Mouse (Mus musculus): ENCODE results near the gene Efhd1.

Efhd1 gene

DNA sequence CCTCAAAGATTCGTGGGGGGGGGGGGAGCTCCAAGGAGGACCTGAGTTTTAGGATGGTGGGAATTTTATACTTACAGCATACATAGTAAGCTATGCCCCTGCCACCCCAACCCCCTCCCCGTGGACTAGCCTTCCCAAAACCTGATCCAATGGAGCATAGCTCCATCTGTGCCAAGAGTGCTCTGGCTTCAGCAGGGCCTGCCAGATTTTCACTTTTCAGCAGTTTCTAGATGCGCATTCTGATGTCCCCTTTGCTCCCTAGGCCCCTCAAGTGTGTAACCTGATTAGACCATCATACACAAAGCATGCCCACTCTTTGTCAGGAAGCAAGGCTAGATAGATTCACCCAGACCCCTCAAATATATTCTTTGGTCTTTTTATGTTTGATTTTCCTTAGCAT is 6.0 kb downstream of the Efhd1 start:
- no peak for DNase-seq (ENCODE audit: low read depth)

DNA sequence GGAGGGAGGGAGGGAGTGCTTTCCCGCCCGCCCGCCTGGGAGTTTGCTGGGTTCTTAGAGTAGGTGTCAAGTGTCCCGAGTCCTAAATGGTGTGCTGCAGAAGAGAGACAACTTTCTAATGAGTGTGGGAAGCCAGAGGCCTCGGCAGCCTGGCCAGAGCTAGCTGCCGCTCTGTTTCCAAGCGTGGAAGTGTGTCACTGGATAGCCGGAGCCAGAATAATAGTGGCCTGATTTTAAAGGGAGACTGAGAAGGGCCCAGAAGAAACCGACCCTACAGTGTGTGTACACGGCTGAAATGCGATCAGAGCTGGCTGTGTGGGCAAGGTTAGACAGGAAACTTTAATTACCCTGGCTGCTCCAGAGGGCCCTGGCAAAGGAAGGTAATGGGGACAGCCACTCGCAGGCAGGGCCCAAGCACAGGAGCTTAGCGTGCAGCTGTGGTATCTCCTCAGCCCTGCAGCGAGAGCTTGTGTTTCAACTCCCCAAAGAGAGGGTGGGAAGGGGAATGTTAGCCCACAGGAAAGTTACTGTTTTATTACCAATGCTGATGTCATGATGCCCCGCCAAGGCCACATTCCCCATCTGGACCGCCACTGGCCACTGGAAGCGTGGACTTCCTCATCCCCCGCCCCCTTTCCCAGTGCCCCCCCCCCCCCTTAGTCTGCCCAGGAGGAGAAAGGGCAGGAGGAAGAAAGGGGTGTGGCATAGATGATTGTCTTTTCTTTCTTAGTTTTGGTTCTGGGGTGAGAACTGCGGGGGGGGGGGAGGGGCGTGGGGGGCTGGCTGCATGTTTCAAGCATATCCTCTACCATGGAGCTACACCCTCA is 6.7 kb downstream of the Efhd1 start:
- no peak for DNase-seq (ENCODE audit: low read depth)

DNA sequence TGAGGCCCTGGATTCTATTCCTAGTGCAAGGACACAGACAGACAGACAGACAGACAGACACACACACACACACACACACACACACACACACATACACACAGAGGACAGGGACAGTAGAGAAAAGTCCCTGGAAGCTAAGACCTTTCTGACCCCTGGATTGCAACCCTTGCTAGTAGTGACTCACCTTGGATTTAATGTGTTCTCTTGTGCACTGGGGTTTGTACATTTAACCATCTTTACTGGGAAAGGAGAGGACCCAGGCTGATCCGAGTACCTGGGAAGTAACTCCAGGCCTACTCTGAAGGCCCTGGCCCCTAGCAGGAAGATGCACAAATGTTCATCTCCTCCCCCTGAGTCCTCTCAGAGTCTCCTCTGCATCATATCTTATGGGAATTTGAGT is 7.4 kb downstream of the Efhd1 start:
- DNase-seq (ENCODE audit: low read depth) = no peak

DNA sequence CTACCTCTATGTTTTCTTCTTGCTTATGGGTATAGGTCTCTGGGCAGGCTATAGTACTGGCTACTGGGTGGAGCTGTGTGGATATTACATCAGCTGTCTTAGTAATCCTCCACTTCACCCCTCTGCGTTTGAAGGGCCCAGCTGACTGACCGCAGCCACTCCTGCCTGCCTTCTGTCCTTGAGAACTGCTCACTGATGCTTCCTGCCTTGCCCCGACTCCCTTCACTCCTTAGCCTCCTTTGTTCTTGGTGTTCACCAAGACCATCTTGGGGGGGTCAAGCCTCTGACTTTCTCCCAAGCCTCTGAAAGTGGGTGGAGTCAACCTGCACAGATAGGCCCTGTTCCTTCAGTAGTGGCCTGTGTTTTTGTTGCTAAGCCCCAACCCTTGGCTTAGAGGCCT is 8.3 kb downstream of the Efhd1 start:
- DNase-seq (ENCODE audit: low read depth) = no peak

DNA sequence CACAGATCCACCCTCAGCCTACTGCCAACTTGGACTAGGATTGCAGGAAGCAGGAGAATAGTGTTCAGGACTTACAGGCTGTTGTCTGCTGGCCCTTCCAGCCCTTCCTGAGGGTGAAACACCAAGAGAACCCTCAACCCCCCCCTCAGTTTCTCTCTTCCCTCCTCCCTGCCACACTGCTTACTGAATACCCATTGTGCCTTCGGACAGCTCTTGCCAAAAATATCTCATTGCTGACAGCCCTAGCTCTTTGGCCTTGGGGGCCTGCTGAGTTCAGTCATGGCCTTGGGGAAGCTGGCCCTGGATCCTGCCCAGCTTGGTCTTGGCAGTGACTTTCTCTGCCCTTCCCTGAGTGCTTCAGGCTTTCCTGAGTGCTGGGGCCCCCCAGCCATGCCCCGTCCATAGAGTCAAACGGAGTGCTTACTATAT is 9.4 kb downstream of the Efhd1 start:
- no peak for DNase-seq (ENCODE audit: low read depth)

DNA sequence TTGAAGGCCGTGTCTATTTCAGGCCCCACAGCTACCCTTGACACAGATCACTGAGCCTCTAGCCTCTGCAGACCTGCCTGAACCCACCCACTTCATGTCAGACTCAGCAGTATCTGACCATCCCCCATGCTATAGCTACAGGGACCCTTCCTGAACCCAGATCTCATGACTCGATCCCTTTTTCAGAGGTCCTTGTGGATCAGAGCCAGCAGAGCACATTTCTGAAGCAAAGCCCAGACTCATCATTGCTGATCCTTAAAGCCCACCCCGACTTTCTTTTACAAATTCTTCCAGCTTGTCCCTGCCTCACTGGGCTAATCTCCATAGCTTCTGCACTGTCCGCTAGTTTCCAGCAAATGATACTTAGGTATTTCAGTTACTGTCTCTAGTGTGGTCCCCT is 10.0 kb downstream of the Efhd1 start:
- DNase-seq (ENCODE audit: low read depth) = no peak

DNA sequence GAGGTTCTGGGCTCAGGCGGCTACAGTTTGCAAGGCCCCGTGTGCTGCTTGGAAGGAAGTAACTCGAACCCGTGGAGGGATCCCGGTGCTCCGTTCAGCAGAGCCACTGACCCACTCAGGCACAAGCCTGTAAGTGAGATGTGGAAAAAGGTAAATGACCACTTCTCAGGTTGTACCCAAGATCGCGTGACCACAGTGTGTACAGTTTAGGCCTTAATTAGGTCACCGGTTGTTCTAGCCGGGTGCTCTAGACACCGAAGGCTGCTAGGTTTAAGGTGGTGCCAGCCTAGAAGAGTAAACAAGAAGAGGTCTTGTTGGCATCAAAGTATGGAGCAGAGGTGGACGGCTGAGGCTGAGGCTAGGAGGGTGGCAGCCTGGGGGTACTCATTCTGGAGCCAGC is 11.0 kb downstream of the Efhd1 start:
- no peak for DNase-seq (ENCODE audit: low read depth)

DNA sequence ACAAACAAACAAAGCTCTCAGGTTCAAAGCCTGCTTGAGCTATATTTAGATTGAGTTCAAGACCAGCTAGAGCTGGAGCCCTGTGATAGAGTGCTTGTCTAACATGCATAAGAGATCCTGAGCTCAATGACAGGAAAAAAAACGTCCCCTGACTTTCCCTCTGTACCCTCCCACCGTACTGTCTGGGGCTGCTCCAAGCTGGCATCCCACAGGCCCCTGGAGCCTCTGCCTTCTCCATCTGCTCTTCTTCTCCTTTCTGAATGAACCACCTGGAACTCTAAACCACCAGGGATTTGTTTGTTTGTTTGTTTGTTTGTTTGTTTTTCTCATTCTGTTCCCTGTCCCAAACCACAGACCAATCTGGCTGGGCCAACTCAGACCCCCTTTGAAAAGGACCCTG is 11.9 kb downstream of the Efhd1 start:
- no peak for DNase-seq (ENCODE audit: low read depth)

DNA sequence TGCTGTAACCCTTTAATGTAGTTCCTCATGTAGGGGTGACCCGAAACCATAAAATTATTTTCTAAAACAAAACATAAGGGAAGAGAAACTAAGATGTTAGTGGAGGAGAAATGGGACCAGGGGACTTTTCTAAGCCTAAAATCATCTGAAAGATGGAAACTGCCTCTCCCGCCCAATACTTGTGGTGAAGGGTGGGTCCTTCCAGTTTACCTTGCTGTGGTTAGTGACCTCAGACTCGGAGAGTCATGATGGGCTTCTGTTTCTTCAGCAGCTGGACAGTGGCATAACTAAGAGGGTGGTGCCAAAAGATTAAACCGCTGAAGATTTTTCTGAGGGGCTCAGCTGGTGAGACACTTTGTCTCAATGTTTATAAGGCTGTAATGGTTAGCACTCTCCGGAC is 16.1 kb downstream of the Efhd1 start:
- DNase-seq (ENCODE audit: low read depth) = no peak

DNA sequence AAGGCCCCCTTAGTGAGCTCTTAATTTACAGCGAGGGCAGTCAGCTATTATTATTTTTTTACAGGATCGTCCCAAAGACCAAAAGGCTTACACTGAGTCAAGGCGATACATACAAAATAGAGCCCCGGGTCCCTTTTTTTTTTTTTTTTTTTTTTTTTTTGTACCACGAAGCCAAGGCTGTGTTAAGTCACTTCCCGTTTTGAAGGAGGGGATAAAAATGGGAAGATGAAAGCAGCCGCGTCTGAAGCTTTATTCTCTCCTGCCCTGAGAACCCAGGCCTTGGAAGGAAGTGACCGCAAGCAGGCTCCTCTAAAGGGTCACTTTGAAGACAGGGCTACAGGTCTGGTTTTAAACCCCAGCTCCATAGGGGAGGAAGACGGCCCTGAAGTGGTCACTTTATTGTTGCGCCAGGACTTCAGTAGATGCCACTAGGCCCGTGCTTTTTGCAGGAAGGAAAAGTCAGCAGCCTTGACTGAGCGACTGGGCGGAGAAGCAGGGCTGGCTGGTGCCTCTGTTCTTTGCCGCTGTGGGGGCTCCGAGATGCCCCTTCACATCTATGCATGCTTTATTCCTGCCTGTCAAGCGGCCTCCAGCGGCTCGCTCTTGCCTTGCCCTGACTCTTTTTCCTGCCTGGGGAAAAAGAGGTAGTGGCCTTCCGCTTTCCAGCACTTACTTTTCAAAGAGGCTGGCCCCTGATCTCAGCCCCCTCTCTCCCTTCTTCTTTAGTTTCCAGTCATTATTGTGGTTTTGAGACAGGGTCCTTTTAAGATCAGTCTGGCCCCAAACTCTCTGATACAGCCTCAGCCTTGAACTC is 17.6 kb downstream of the Efhd1 start:
- DNase-seq (ENCODE audit: low read depth) = no peak

DNA sequence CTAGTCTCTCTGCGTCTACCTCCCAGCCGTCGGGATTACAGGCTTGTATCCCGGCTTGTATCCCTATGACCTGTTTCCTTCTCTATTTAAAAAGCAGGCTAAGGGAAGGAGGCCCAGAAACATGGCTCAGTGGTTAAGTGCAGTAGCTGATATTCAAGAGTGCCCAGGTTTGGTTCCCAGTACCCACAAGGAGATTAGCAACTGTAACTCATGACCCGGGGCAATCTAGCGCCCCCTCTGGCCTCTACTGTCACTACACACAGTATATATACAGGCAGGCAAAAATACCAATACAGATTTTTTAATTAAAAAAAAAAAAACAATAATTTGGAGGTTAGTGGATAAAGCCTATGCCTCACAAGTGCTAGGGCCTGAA is 18.2 kb downstream of the Efhd1 start:
- peak; percentile 15 for DNase-seq (ENCODE audit: low read depth)

DNA sequence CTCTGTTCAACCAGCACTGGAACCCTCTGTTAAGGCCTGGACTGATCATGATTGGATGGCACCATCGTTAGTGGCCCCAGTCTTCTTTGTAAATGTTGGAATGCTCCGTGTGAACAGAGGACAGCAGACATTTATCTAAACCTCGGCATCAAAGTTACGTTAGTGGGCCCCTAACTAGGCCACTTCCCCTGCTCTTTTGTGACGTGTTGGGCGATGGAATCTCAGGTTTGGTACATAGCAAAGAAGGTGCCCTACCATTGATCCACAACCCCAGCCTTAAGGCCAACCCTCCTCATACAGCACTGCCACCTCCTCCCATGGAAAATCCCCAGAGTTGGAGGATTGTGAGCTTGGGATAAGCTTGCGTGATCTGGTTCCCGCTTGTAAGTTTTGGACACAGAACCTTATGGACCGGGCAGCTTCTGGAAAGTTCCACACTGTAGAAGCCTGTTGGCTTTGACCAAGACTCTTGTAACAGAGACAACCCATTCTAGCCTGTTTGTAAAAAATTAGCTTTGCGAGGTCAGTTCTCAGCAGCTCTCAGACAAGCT is 19.3 kb downstream of the Efhd1 start:
- DNase-seq (ENCODE audit: low read depth) = no peak

DNA sequence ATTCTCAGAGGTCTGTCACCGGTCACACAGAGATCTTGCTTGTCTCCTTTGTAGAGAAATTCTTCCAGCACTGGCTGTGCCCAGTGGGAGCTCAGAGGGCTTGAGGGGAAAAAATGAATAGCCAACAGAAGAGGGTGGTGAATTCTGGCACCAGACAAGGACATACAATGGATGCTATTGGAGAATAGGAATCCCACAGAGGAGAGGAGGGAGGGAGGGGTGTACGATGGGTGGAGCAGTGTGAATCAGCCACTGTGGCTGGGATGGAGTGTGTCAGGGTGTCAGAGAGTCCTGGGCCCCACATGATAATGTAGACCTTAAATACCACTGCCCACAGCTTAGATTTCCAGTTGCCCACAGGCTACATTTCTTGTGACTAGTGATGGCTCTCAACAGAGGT is 22.9 kb downstream of the Efhd1 start:
- DNase-seq (ENCODE audit: low read depth) = no peak

DNA sequence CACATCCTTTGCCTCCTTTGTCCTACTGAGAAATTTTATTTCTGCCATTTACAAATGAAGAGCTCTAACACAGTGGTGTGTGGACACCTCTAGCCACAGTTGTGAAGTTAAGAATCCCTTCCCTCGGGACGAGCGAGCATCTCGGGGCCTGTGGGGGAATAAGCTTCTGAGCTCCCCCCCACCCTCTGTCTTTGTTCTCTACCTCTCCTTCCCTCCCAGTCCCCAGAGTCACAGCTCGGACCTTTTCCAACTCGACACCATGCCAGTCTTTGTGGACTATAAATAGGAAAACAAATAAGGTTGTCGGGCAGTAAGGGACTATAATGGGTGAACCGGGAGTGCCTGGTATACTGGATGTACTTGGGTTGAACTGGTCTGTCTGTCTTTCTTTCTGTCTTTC is 27.3 kb downstream of the Efhd1 start:
- DNase-seq (ENCODE audit: low read depth) = no peak

DNA sequence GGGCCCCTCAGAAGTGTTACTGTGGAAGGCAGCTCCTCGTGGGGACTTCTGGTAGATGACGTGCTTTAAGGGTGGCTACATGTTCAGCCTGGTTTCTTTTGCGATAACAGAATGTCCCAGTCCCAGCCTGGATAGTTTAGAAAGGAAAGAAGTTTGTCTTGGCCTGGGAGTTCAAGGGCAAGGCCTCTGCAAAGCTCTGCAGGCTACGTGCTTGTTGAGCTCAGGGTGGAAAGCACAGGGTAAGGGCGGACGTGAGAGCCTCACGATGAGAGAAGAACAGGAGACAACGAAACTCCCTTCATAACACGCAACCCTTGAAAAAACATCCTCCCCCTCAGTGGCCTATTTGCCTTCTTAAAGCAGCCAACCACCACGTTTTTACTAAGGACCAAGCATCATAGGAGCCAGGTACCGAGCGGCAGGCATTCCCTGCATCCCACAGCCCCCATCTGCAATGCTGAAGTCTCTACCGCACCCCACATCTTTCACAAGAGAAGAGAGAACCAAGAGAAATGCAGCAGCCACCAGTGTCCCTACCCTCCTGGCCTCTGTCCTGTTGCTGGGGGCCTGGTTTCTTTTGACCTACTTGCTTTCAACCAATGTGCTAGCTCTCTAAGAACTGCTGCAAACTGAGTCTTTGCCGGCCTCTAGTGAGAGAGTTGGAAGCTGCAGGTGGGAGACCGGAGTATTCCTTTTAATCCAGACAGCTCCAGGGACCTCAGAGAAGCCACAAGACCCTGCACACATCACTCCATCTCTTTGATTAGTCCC is 28.4 kb downstream of the Efhd1 start:
- no peak for DNase-seq (ENCODE audit: low read depth)

DNA sequence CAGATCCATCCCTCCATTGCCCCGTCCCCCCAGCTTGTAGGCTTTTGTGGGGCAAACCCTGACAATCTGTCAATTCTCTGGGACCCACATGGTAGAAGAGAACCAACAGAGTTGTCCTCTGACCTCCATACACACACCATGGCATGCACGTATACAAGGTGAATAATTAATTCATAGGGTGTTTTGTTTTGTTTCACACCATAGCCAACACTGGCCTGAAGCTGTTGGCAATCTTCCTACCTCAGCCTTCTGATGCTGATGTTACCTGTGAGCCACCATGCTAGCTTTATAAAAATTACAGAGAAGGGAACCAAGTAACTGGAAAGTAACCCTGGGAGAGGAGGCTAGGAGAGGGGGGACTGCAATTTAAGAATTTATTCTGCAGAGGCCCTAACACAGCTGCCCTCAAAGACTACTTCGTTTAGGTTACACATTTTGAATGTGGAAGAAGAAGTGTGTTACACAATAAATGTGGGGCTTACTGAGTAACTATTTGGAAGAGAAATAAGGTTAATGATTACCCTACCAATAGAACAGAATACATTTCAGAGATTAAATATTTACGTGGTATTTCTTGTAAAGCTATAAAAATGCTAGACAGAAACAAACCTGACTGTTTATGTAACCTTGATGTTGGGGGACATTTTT is 30.0 kb downstream of the Efhd1 start:
- no peak for DNase-seq (ENCODE audit: low read depth)

DNA sequence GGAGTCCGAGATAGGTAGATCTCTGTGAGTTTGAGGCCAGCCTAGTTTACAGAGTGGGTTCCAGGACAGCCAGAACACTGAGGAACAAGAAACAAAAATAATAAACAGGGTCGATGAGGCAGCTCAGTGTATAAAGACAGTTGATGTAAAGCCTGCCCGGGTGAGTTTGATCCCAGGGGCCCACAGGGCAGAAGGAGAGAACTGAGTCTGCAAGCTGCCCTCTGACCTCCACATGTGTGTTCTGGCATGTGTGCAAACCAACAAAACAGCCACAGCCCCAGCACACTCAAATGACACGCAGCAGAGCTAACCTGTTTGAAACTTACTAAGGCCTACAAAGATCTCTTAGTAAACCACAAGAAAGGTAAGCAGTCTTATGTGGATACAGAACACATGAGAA is 30.8 kb downstream of the Efhd1 start:
- DNase-seq (ENCODE audit: low read depth) = no peak

DNA sequence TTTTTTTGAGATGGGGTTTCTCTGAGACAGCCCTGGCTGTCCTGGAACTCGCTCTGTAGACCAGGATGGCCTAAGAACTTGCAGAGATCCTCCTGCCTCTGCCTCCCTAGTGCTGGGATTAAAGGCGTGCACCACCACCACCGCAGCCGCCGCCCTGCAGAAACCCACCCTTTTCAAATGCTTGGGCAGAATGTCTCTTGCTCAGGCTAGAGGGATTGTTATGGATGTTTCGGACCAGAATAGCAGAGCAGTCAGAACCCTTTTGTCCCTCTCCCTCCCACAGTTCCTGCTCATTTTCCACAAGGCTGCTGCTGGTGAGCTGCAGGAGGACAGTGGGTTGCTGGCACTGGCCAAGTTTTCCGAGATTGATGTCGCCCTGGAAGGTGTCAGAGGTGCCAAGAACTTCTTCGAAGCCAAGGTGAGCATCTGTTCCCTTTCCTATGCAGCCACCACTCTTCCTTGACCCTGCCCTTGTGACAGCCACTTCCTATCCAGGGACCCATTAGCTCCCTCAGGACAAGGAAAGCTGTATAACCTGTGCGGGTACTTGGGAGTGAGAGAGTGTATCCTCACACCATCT is 33.3 kb downstream of the Efhd1 start:
- no peak for DNase-seq (ENCODE audit: low read depth)

DNA sequence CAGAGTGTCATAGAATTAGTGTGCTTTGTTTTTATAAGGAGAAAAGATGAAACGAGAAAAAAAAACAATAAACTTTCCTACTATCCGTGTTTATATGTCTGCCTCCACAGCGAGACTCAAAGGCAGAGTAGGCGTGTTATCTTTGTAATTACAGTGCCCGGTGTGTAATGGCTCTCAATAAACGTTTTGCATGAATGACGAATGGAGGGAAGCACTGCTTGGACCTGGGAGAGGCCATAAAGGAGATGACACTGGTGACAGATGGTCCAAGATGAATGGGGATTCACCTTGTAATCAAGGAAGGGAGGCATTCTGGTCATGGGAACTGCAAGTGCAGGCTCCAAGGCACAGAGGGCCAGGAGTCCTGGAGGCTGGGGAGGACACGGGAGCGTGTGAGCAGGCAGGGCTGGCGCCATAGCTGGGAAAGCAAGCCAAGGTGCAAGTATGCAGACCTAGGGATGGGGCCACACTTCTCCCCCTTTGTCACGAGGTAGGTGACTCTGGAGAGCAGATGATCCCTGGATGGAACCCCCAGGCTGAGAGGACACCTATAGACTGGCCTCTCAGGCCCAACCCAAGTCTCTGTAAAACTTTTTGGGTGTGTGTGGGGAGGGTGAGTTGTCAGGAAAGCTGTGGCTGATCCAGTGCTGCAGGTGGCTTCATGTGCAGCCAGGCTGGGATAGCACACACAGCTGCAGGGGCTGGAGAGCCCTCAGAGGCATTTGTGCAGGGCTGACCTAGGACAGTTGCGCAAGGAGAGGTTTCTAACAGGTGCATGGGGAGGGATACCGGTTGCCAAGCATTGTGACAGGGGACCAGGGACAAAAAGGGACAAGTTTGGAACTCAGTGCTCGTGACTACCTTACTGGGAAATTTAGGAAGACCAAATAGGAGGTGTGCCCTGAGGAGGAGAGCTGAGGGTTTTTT is 36.5 kb downstream of the Efhd1 start:
- DNase-seq (ENCODE audit: low read depth) = no peak

DNA sequence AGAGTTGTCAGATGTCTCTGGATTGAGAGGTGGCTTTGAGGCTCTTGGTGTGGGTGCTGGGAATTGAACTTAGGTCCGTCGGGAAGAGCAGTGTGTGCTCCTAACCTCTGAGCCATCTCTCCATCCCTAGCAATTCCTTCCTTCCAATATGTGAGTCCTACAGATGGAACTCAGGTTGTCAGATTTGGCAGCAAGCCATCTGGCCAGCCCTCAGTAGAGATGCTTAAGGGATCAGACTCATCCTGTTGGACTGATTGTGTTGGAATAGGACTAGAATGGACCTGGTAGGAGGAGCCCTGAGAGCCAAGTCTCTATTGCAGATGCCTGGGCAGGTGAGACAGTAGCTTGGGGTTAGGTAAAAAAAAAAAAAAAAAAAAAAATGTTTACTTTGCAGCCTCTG is 37.8 kb downstream of the Efhd1 start:
- DNase-seq (ENCODE audit: low read depth) = no peak

DNA sequence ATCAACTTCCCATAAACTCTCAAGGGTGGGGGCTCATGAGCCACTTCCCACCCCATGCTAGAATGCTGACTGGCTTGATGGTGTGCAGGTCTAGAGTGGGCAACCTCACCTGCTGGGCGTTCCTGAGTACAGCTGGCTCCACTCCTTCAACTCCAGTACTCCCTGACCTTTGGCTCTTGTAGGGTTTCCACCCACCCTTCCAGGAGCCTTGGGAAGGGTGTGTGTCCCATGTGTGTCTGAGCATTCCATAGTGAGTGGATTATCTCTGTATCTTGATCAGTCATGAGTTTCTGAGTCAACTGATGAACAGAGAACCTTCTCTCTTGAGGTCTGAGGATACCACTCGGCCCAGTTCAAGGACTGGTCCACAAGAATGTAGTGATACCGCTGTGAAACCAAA is 44.8 kb downstream of the Efhd1 start:
- DNase-seq (ENCODE audit: low read depth) = no peak

All from induced T-regulatory cell, adult 2 months (primary cell).